Mouse (Mus musculus): Measurements from ENCODE around the gene Cdk17.
A peak's percentile ranks its signal among the peaks of the same experiment; 100 is the strongest.

The Cdk17 gene

GRCm38 (mm10) chr10:93160807-93161510, at the start of gene Cdk17:
Gene Cdk17 (plus strand): TSS chr10:93160875.
- peak; percentile 60 to 84 for DNase-seq

- DNase-seq, result no peak
Measured at GRCm38 (mm10) chr10:93111412-93111811, 49.3 kb upstream of the Cdk17 start.

- no peak for DNase-seq
Measured at GRCm38 (mm10) chr10:93112021-93112420, 48.7 kb upstream of the Cdk17 start.

GRCm38 (mm10) chr10:93113968-93114367, 46.7 kb upstream of the Cdk17 start:
- no peak for DNase-seq

- no peak for DNase-seq
Measured at GRCm38 (mm10) chr10:93114782-93115181, 45.9 kb upstream of the Cdk17 start.

- no peak for DNase-seq
Measured at GRCm38 (mm10) chr10:93115743-93116142, 44.9 kb upstream of the Cdk17 start.

GRCm38 (mm10) chr10:93116636-93117035, 44.0 kb upstream of the Cdk17 start:
- no peak for DNase-seq

- no peak for DNase-seq
Measured at GRCm38 (mm10) chr10:93119809-93120208, 40.9 kb upstream of the Cdk17 start.

GRCm38 (mm10) chr10:93121262-93121860, 39.3 kb upstream of the Cdk17 start:
- no peak for DNase-seq

- no peak for DNase-seq
Measured at GRCm38 (mm10) chr10:93122399-93123184, 38.1 kb upstream of the Cdk17 start.

- DNase-seq, result no peak
Measured at GRCm38 (mm10) chr10:93123310-93123709, 37.4 kb upstream of the Cdk17 start.

- DNase-seq, result peak; percentile 75 to 89
Measured at GRCm38 (mm10) chr10:93123957-93124613, 36.6 kb upstream of the Cdk17 start.

GRCm38 (mm10) chr10:93126025-93126424, 34.6 kb upstream of the Cdk17 start:
- DNase-seq, result no peak

GRCm38 (mm10) chr10:93128566-93128965, 32.1 kb upstream of the Cdk17 start:
- DNase-seq, result no peak

GRCm38 (mm10) chr10:93129345-93129744, 31.3 kb upstream of the Cdk17 start:
- no peak for DNase-seq

GRCm38 (mm10) chr10:93129904-93130455, 30.7 kb upstream of the Cdk17 start:
- no peak for DNase-seq

- DNase-seq, result no peak
Measured at GRCm38 (mm10) chr10:93130456-93130940, 30.2 kb upstream of the Cdk17 start.

- no peak for DNase-seq
Measured at GRCm38 (mm10) chr10:93131865-93132566, 28.7 kb upstream of the Cdk17 start.

GRCm38 (mm10) chr10:93138730-93139129, 21.9 kb upstream of the Cdk17 start:
- DNase-seq, result no peak

GRCm38 (mm10) chr10:93140778-93141177, 19.9 kb upstream of the Cdk17 start:
- DNase-seq, result no peak

GRCm38 (mm10) chr10:93142600-93143284, 17.9 kb upstream of the Cdk17 start:
- no peak for DNase-seq

Measured in kidney, postnatal 25 days (tissue).